Mouse (Mus musculus): ENCODE data around the gene Mthfd2l. TPM values are rescaled to one million over a fixed set of nuclear protein-coding genes. Genes with fewer than 3 reads are reported as not detected.

The Mthfd2l gene
- polyA plus RNA-seq (2015; fragmentation: Nextera tagmentation; extraction: Ambion mirVana) = 58.7 and 62.8 TPM in 2 replicates

DNA sequence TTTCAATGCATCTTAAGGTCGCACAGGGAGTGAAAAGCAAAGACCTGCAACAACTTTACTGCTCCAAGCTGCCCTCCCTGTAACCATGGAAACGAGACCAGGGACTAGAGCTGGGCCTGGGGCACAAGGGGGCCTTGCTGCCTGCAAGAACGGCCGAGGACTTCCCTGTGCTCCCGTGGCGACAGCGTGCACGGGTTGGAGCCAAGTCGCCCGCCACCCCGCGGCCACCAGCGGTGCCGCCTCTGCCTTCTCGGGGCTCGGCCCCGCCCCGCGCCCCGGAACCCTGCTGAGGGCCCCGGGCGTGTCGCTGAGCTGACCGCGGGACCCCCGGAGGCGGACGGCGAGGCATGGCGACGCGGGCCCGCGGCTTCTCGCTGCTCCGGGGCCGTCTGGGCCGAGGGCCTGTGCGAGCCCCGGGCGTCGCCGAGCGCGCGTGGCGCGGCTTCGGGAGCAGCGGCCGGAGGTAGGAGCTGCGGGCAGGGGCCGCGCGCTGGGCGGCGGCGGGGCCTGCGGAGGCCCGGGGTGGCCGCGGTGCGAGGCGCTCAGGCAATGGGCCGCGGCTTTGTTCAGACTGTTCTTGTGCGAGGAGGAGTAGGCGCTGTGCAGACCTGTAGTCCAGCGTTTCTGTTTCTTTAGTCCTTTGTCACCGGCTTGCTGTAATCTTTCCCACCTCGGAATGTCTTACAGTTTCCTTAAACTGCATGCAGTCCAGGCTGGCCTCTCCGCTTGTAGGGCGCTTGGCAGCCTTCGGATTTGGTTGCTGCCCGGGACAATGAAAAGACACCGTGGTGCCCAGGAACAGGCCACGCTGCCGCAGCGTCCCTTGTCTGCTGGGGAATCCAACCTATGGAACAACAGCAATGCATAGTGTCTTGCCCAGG, at the start of gene Mthfd2l:
Gene Mthfd2l (plus strand): TSS at position 147 of the 881 bp plus-strand sequence.
- WGBS = under 1% methylated on average over 66 of the region's 79 CpGs
- ATAC-seq = peak; percentile 95

DNA sequence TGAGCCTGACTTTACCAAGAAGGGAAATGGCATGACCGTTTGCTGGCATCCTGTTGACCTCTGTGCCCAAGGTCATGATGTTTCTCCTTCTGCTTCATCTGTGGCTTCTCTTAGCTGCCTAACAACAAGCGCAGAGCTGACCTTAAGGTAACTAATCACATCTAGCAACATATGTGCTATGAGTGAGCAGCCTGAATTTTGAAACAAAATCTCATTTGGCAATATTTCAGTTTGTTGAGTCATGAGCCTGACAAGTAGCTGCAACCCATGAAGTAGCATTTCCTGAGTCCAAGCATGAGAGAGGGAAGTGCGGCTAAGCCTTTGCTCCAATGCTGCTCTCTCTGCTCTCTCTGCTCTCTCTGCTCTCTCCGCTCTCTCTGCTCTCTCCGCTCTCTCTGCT, 49.2 kb upstream of the Mthfd2l start:
- Histone ChIP-seq H3K4me2 (ENCODE audit: low read length) (no peak overlapping the region), H3K4me3 (replicated peaks; ENCODE audit: low read length) (no peak overlapping the region), H3K36me3 (ENCODE audit: control insufficient read depth, insufficient read depth) (no peaks in the 10 kb centered on the region), H3K9me3 (ENCODE audit: control insufficient read depth, low read length) (no peaks in the 10 kb centered on the region), H3K9ac (replicated peaks; ENCODE audit: low read depth, low read length) (no peak overlapping the region), H3K4me1 (replicated peaks; ENCODE audit: control insufficient read depth, insufficient read depth, low read length) (no peaks in the 10 kb centered on the region), H3K27ac (ENCODE audit: low read length) (no peak overlapping the region), H3K27me3 (replicated peaks; ENCODE audit: control insufficient read depth, insufficient read depth, low read length) (no peaks in the 10 kb centered on the region)
- ATAC-seq = no peak
- 95% methylated on average over 5 of the region's 5 CpGs for WGBS

More for the DNA sequence above, at the start of gene Mthfd2l:
- H3K4me2 ChIP-seq (ENCODE audit: low read length) = peak within 1 kb of the TSS; percentile 66
- peak within 1 kb of the TSS; percentile 98 for H3K27ac ChIP-seq (ENCODE audit: low read length)
- H3K36me3 ChIP-seq (ENCODE audit: control insufficient read depth, insufficient read depth) = no peaks in the 10 kb centered on the region
- H3K9ac ChIP-seq (replicated peaks; ENCODE audit: low read depth, low read length) = peak within 1 kb of the TSS; percentile 100
- peaks cover 16% of the 10 kb centered on the region for H3K4me1 ChIP-seq (replicated peaks; ENCODE audit: control insufficient read depth, insufficient read depth, low read length)
- H3K9me3 ChIP-seq (ENCODE audit: control insufficient read depth, low read length) = no peaks in the 10 kb centered on the region
- peak within 1 kb of the TSS; percentile 76 for H3K4me3 ChIP-seq (replicated peaks; ENCODE audit: low read length)
- no peaks in the 10 kb centered on the region for H3K27me3 ChIP-seq (replicated peaks; ENCODE audit: control insufficient read depth, insufficient read depth, low read length)

DNA sequence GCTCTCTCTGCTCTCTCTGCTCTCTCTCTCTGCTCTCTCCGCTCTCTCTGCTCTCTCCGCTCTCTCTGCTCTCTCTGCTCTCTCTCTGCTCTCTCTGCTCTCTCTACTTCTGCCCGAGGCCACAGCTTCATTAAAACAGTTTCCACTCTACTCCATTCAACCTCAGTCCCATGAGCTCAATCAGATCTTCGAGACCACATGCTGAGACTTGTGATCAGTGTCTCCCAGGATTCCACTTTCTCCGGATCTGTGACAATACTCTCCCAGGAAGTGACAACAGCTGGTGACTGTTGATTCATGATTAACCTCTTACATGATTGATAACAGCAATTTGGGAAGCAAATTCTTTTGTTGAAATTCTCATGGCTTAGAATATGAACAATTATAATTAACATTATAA, 48.8 kb upstream of the Mthfd2l start:
- no peak overlapping the region for H3K4me2 ChIP-seq (ENCODE audit: low read length)
- H3K4me3 ChIP-seq (replicated peaks; ENCODE audit: low read length) = no peak overlapping the region
- H3K27ac ChIP-seq (ENCODE audit: low read length) = no peak overlapping the region
- ATAC-seq = no peak
- no peaks in the 10 kb centered on the region for H3K4me1 ChIP-seq (replicated peaks; ENCODE audit: control insufficient read depth, insufficient read depth, low read length)
- WGBS = 78% methylated on average over 5 of the region's 5 CpGs
- H3K9ac ChIP-seq (replicated peaks; ENCODE audit: low read depth, low read length) = no peak overlapping the region
- H3K9me3 ChIP-seq (ENCODE audit: control insufficient read depth, low read length) = no peaks in the 10 kb centered on the region
- no peaks in the 10 kb centered on the region for H3K27me3 ChIP-seq (replicated peaks; ENCODE audit: control insufficient read depth, insufficient read depth, low read length)
- no peaks in the 10 kb centered on the region for H3K36me3 ChIP-seq (ENCODE audit: control insufficient read depth, insufficient read depth)

DNA sequence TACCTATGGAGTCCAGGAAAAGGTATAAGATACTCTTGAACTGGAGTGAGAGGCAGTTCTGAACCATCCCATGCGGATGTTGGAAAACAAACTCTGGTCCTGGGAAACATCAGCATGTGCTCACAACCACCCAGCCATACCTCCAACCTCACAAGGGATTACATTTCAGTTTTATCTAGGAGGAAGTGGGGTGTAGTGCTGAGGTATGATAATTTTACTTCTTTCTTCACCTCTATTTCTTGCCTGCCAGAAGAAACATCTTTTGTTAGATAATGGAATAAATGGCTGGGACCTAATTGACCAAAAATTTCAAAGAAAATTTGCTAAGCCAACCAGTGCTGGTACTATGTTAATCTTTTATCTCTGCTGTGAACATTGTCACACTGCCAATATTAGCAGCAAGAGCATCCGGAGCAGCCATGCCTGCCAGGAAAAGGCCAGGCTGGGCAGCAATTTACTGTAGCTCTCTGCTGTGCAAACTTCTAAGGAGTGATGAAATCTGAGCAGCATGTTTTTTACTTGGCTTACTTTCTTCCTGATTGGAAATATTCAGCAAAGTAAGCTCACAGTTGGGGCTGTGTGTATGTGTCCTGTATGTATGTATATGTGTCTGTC, 46.2 kb upstream of the Mthfd2l start:
- H3K27me3 ChIP-seq (replicated peaks; ENCODE audit: control insufficient read depth, insufficient read depth, low read length) = no peaks in the 10 kb centered on the region
- no peak overlapping the region for H3K9ac ChIP-seq (replicated peaks; ENCODE audit: low read depth, low read length)
- no peak overlapping the region for H3K27ac ChIP-seq (ENCODE audit: low read length)
- H3K4me2 ChIP-seq (ENCODE audit: low read length) = no peak overlapping the region
- no peaks in the 10 kb centered on the region for H3K36me3 ChIP-seq (ENCODE audit: control insufficient read depth, insufficient read depth)
- H3K9me3 ChIP-seq (ENCODE audit: control insufficient read depth, low read length) = no peaks in the 10 kb centered on the region
- H3K4me3 ChIP-seq (replicated peaks; ENCODE audit: low read length) = no peak overlapping the region
- no peaks in the 10 kb centered on the region for H3K4me1 ChIP-seq (replicated peaks; ENCODE audit: control insufficient read depth, insufficient read depth, low read length)
- 49% methylated on average over 2 of the region's 2 CpGs for WGBS
- peak; percentile 47; the same call in 1 of the 2 replicates for ATAC-seq

DNA sequence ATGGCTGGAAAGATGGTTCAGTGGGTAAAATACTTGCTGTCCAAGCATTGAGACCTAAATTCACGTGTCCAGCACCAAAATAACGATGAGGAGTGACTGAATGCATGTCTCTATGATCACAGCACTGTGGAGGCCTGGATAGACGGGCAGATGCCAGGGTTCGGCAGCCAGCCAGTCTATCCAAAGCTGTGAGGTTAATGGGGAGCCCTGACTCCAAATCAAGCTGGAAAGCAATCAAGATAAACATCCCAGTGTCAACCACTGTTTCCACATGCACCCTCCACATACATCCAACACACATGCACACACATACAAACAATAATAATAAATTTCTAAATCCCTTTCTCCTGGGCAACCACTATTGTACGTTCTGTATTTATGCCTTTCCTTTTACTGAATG, 42.3 kb upstream of the Mthfd2l start:
- H3K4me2 ChIP-seq (ENCODE audit: low read length) = no peak overlapping the region
- H3K27me3 ChIP-seq (replicated peaks; ENCODE audit: control insufficient read depth, insufficient read depth, low read length) = no peaks in the 10 kb centered on the region
- H3K9me3 ChIP-seq (ENCODE audit: control insufficient read depth, low read length) = no peaks in the 10 kb centered on the region
- 68% methylated on average over 5 of the region's 5 CpGs for WGBS
- H3K9ac ChIP-seq (replicated peaks; ENCODE audit: low read depth, low read length) = no peak overlapping the region
- peaks cover 7% of the 10 kb centered on the region for H3K4me1 ChIP-seq (replicated peaks; ENCODE audit: control insufficient read depth, insufficient read depth, low read length)
- H3K4me3 ChIP-seq (replicated peaks; ENCODE audit: low read length) = no peak overlapping the region
- no peaks in the 10 kb centered on the region for H3K36me3 ChIP-seq (ENCODE audit: control insufficient read depth, insufficient read depth)
- ATAC-seq = no peak
- no peak overlapping the region for H3K27ac ChIP-seq (ENCODE audit: low read length)

DNA sequence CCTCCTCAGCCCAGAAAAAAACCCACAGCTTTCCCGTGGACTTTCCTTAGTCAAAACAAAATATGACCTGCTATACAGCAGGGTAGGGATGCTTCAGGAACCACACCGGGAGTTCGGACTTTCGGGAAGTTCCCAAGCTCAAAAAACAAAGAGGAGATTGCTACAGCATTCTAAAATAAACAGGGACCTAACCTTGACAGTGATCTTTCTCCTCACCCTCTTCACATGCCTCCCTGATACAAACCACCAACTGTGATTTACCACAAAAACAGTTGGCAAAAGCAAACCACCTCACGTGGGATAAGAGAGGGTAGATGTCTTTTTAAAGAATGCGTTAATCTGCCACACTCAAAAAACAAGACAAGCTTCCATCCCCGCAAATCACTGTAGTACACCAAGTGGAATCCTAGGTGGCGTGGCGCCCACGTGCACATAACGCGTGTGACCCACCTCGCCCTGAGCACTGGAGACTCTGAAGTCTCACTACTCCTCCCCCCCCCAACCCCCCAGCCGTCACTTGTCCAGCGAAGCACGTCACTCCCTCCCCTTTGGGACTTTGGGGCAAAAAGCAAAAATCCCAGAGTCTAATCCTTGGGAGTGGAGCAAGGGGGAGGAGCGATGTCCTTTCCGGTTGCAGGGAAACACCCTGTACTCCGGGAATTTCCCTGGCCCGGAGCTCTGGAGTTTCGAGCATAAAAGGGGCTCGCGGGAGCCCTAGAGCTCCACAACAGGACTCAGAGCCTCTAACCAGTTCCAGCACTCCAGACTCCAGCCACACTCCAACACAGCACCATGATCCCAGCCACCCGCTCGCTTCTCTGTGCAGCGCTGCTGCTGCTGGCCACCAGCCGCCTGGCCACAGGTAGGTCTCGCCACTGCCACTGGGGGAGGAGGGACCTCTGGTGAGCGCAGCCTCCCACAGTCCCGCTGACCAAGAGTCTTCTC, 40.1 kb upstream of the Mthfd2l start, which contains the start of gene Cxcl1:
Gene Cxcl1 (plus strand): TSS at position 723 of the 945 bp plus-strand sequence.
- peaks cover 7% of the 10 kb centered on the region for H3K4me1 ChIP-seq (replicated peaks; ENCODE audit: control insufficient read depth, insufficient read depth, low read length)
- H3K27ac ChIP-seq (ENCODE audit: low read length) = no peak within 1 kb of the TSS
- H3K9ac ChIP-seq (replicated peaks; ENCODE audit: low read depth, low read length) = peak within 1 kb of the TSS; percentile 52
- WGBS = 4% methylated on average over 30 of the region's 30 CpGs
- peak within 1 kb of the TSS; percentile 50 for H3K4me3 ChIP-seq (replicated peaks; ENCODE audit: low read length)
- H3K4me2 ChIP-seq (ENCODE audit: low read length) = peak within 1 kb of the TSS; percentile 57
- no peaks in the 10 kb centered on the region for H3K27me3 ChIP-seq (replicated peaks; ENCODE audit: control insufficient read depth, insufficient read depth, low read length)
- no peaks in the 10 kb centered on the region for H3K9me3 ChIP-seq (ENCODE audit: control insufficient read depth, low read length)
- peak; percentile 81 for ATAC-seq
- H3K36me3 ChIP-seq (ENCODE audit: control insufficient read depth, insufficient read depth) = no peaks in the 10 kb centered on the region

DNA sequence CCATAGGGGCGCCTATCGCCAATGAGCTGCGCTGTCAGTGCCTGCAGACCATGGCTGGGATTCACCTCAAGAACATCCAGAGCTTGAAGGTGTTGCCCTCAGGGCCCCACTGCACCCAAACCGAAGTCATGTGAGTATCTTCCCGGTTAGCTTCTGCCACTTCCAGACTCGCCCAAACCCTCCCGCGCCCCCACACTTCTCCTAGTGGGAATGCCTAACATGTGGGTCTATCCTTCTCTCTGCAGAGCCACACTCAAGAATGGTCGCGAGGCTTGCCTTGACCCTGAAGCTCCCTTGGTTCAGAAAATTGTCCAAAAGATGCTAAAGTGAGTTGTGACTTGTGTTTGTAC, 39.5 kb upstream of the Mthfd2l start:
- WGBS = 28% methylated on average over 10 of the region's 10 CpGs
- Histone ChIP-seq H3K27ac (ENCODE audit: low read length) (no peak overlapping the region), H3K4me3 (replicated peaks; ENCODE audit: low read length) (peak overlapping the region; percentile 50), H3K4me2 (ENCODE audit: low read length) (peak overlapping the region; percentile 57), H3K27me3 (replicated peaks; ENCODE audit: control insufficient read depth, insufficient read depth, low read length) (no peaks in the 10 kb centered on the region), H3K9me3 (ENCODE audit: control insufficient read depth, low read length) (no peaks in the 10 kb centered on the region), H3K4me1 (replicated peaks; ENCODE audit: control insufficient read depth, insufficient read depth, low read length) (peaks cover 7% of the 10 kb centered on the region), H3K9ac (replicated peaks; ENCODE audit: low read depth, low read length) (peak overlapping the region; percentile 52), H3K36me3 (ENCODE audit: control insufficient read depth, insufficient read depth) (no peaks in the 10 kb centered on the region)
- no peak for ATAC-seq

DNA sequence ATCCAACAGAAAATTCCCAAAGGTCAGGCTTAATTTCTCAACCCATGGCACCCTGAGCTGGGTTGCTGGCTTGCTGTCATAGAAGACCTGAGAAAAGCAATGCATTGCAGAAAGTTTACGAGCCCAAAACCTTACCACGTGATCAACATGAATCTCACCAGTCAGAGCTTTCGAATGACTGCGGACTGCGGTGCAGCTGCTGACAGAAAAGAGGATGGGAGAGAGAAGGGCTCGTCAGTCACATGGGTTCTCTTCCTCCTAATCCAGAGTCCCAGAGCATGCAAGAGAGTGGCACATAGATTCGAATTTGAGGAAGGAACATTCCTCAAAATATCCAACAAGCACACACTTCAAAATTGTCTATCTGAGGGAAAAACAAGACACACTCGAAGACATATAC, 36.7 kb upstream of the Mthfd2l start:
- Histone ChIP-seq H3K4me1 (replicated peaks; ENCODE audit: control insufficient read depth, insufficient read depth, low read length) (peaks cover 7% of the 10 kb centered on the region), H3K4me2 (ENCODE audit: low read length) (no peak overlapping the region), H3K4me3 (replicated peaks; ENCODE audit: low read length) (no peak overlapping the region), H3K9me3 (ENCODE audit: control insufficient read depth, low read length) (no peaks in the 10 kb centered on the region), H3K27me3 (replicated peaks; ENCODE audit: control insufficient read depth, insufficient read depth, low read length) (no peaks in the 10 kb centered on the region), H3K9ac (replicated peaks; ENCODE audit: low read depth, low read length) (no peak overlapping the region), H3K36me3 (ENCODE audit: control insufficient read depth, insufficient read depth) (no peaks in the 10 kb centered on the region), H3K27ac (ENCODE audit: low read length) (no peak overlapping the region)
- ATAC-seq = no peak
- 74% methylated on average over 8 of the region's 8 CpGs for WGBS

DNA sequence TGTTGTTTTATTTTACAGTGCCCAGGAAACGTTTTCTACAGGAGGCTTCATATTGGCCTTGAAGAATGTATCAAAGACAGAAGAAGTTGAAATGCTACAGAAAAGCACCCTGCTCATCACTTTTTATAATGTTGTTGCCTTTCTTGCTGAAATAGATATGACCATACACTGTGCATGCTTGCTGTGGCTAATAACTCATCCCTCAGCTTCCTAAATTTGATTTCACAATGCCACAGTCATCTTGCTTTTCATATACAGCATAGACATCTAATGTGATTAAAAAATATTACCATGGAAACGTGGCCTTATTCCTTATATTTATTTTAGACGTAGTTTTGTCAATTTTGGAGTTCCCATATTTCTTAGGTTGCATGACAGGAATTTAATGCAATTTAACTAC, 33.5 kb upstream of the Mthfd2l start:
- H3K9ac ChIP-seq (replicated peaks; ENCODE audit: low read depth, low read length) = no peak overlapping the region
- no peaks in the 10 kb centered on the region for H3K9me3 ChIP-seq (ENCODE audit: control insufficient read depth, low read length)
- H3K27me3 ChIP-seq (replicated peaks; ENCODE audit: control insufficient read depth, insufficient read depth, low read length) = no peaks in the 10 kb centered on the region
- no peak overlapping the region for H3K27ac ChIP-seq (ENCODE audit: low read length)
- 82% methylated on average over 3 of the region's 3 CpGs for WGBS
- no peak overlapping the region for H3K4me3 ChIP-seq (replicated peaks; ENCODE audit: low read length)
- no peak overlapping the region for H3K4me2 ChIP-seq (ENCODE audit: low read length)
- no peak for ATAC-seq
- peaks cover 6% of the 10 kb centered on the region for H3K4me1 ChIP-seq (replicated peaks; ENCODE audit: control insufficient read depth, insufficient read depth, low read length)
- no peaks in the 10 kb centered on the region for H3K36me3 ChIP-seq (ENCODE audit: control insufficient read depth, insufficient read depth)

All from forebrain, embryonic 16.5 days (tissue).